Mouse (Mus musculus) neural tube, embryonic 12.5 days (tissue): ENCODE data around the gene Gm5797. TPM values are rescaled to one million over a fixed set of nuclear protein-coding genes. Genes with fewer than 3 reads are reported as not detected.
"Not testable (repeated sequence)": the region's sequence is repeated elsewhere in the genome, so short reads cannot be mapped to it uniquely, and the experiment has no call there.

Experiments used
- ATAC-seq: fragments of 200-750 bp; cut with Nextera tagmentation; 2 replicates; pipeline ENCODE4 v1.8.0; 2017; ENCODE audit warnings: low read depth, mild to moderate bottlenecking, moderate TSS enrichment, moderate library complexity; ENCODE audit not compliant: low FRiP score
- H3K27ac ChIP-seq: fragments of 300-500 bp; sonication (generic); 2 replicates; pipeline ENCODE4 v1.5.1; 2016
- H3K27me3 ChIP-seq: fragments of 300-500 bp; sonication (generic); replicated peaks from 2 replicates; pipeline ENCODE4 v1.6.1; 2016; ENCODE audit warnings: mild to moderate bottlenecking
- H3K36me3 ChIP-seq: fragments of 300-500 bp; sonication (generic); 2 replicates; pipeline ENCODE4 v1.6.1; 2016; ENCODE audit warnings: mild to moderate bottlenecking
- H3K4me1 ChIP-seq: fragments of 300-500 bp; sonication (generic); 2 replicates; pipeline ENCODE4 v1.6.1; 2016
- H3K4me2 ChIP-seq: fragments of 300-500 bp; sonication (generic); replicated peaks from 2 replicates; pipeline ENCODE4 v1.6.1; 2016; ENCODE audit warnings: mild to moderate bottlenecking
- H3K4me3 ChIP-seq: fragments of 300-500 bp; sonication (generic); 2 replicates; pipeline ENCODE4 v1.5.1; 2016
- H3K9ac ChIP-seq: fragments of 300-500 bp; sonication (generic); 2 replicates; pipeline ENCODE4 v1.6.1; 2016; ENCODE audit warnings: mild to moderate bottlenecking
- H3K9me3 ChIP-seq: fragments of 300-500 bp; sonication (generic); 2 replicates; pipeline ENCODE4 v1.6.1; 2016; ENCODE audit warnings: mild to moderate bottlenecking
- WGBS: fragments of 180-500 bp; shearing (Covaris S2); methylation state at CpG from one replicate; pipeline ENCODE4 v1.1.7; 2016; 5-methylcytosine and 5-hydroxymethylcytosine counted together
- polyA plus RNA-seq: library from polyadenylated mRNA; unstranded; fragments of >200 nt; fragmentation: Nextera tagmentation; extraction: Ambion mirVana; gene quantifications from 2 replicates; pipeline ENCODE4 v1.2.1, GENCODE M21; 2016

The Gm5797 gene
- polyA plus RNA-seq = not detected in 2 replicates

DNA sequence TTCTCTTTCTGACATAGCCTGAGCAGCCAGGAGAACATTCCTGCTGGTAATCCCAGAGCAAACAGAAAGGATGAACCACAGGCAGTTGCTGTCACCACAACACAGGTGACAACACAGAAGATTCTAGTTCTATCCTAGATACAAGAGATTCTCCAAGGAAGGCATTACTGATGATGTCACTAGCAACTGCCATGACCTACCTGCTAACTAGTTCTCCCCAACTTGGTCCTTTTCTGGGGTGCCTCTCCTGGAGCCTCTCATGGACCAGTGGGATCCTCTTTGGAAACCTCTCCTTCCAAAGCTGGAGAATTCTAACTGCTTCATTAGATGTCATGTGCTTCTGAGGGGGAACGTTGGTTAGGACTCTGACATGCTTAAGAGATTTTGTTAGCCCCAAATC lies at the start of gene Gm5797:
Gm5797 (minus strand) TSS at position 101 of the 400 bp plus-strand sequence.
- not testable (repeated sequence) for H3K36me3 ChIP-seq, H3K9me3 ChIP-seq, H3K27ac ChIP-seq, H3K4me2 ChIP-seq, H3K9ac ChIP-seq, ATAC-seq, H3K4me3 ChIP-seq, H3K27me3 ChIP-seq, H3K4me1 ChIP-seq
- WGBS = no CpG with 5 or more reads among the region's 1 CpGs

DNA sequence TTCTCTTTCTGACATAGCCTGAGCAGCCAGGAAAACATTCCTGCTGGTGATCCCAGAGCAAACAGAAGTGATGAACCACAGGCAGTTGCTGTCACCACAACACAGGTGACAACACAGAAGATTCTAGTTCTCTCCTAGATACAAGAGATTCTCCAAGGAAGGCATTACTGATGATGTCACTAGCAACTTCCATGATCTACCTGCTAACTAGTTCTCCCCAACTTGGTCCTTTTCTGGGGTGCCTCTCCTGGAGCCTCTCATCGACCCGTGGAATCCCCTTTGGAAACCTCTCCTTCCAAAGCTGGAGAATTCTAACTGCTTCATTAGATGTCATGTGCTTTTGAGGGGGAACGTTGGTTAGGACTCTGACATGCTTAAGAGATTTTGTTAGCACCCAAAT lies 32.8 kb upstream of the Gm5797 start, which contains the start of gene Gm8374:
Gm8374 (minus strand) TSS at position 101 of the 400 bp plus-strand sequence.
- not testable (repeated sequence) for H3K36me3 ChIP-seq, H3K4me1 ChIP-seq, ATAC-seq, H3K27ac ChIP-seq, H3K27me3 ChIP-seq, H3K4me2 ChIP-seq, H3K4me3 ChIP-seq, H3K9me3 ChIP-seq, H3K9ac ChIP-seq
- WGBS = 83% methylated on average over 3 of the region's 3 CpGs

DNA sequence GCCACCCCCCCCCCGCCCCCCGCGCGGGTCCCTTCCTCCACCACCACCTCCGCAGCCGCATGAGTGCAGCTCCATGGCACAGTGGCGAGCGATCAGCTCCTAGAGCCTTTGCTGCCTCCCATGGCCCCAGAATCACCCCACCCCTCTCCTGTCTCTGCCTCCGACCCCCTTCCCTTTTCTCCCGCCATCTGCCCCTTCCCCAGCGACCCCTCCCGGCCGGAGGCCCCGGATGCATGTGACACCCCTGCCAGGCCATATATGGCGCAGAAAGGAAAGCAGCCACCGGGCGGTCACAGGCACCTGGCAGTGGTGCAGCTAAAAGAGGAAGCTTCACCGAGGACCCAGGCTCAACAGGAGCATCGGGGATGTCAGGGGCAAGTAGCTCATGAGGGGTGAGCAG lies 17.1 kb downstream of the Gm5797 start:
- ATAC-seq, H3K27ac ChIP-seq, H3K27me3 ChIP-seq, H3K9me3 ChIP-seq, H3K36me3 ChIP-seq, H3K4me1 ChIP-seq: not testable (repeated sequence)
- peak overlapping the region; percentile 68 for H3K9ac ChIP-seq
- peak overlapping the region; percentile 65 for H3K4me2 ChIP-seq
- peak overlapping the region; percentile 48 for H3K4me3 ChIP-seq
- WGBS = under 1% methylated on average over 18 of the region's 19 CpGs

DNA sequence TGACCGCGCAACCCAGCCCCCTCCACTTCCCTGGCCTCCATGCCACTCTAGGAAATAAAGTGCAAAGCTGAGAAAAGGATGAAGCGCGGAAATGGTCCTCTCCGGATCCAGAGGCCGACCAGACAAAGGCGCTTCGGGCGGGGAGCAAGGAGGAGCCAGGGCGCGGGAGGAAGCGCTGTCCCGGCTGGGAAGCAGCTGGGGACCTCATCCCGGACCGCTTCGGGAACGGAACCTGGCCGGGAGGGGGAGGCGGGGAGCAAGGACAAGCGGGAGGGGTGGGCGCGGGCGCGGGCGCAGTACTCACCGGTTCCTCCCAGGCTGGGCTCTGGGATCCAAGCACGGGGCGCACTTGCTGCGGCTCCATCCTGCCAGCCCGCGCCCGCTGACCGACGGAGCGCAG lies 17.5 kb downstream of the Gm5797 start, which contains the start of gene Gm3739:
Gm3739 (minus strand) TSS at position 389 of the 400 bp plus-strand sequence.
- not testable (repeated sequence) for ATAC-seq, H3K9me3 ChIP-seq, H3K27me3 ChIP-seq, H3K4me1 ChIP-seq, H3K36me3 ChIP-seq, H3K27ac ChIP-seq
- H3K4me2 ChIP-seq = peak within 1 kb of the TSS; percentile 65
- H3K9ac ChIP-seq = peak within 1 kb of the TSS; percentile 68
- H3K4me3 ChIP-seq = peak within 1 kb of the TSS; percentile 48
- WGBS = 0% methylated on average over 14 of the region's 35 CpGs

Other genes with a start within 250 kb of the Gm5797 start
- 3.8 and 4.1 TPM in 2 replicates for gene Gm3696, start 231.8 kb downstream of the Gm5797 start, polyA plus RNA-seq
- gene Gm6676, start 207.0 kb downstream of the Gm5797 start, polyA plus RNA-seq = not detected in 2 replicates
- 5.4 and 5.9 TPM in 2 replicates for gene Gm3512, start 157.9 kb downstream of the Gm5797 start, polyA plus RNA-seq
- not detected in 2 replicates for gene Gm16434, start 137.9 kb downstream of the Gm5797 start, polyA plus RNA-seq
- gene Gm3727, start 67.7 kb downstream of the Gm5797 start, polyA plus RNA-seq = not detected in 2 replicates
- gene Gm3739, start 17.3 kb downstream of the Gm5797 start, polyA plus RNA-seq = 3.3 and 3.7 TPM in 2 replicates
- gene Gm8374, start 32.7 kb upstream of the Gm5797 start, polyA plus RNA-seq = not detected in 2 replicates
- 0.23 TPM in 1 of 2 replicates, not detected in the other for gene Gm3755, start 118.5 kb upstream of the Gm5797 start, polyA plus RNA-seq
- 3.9 and 4.1 TPM in 2 replicates for gene Gm3752, start 151.4 kb upstream of the Gm5797 start, polyA plus RNA-seq
- gene Gm3558, start 236.2 kb upstream of the Gm5797 start, polyA plus RNA-seq = 1.9 and 2.7 TPM in 2 replicates